Mouse (Mus musculus) stomach, postnatal 0 days (tissue): ENCODE measurements around the gene Tmem184b.

Experiments
- CTCF ChIP-seq: IDR thresholded peaks from 2 replicates; pipeline ENCODE4 v1.5.1; 2016; ENCODE audit warnings: antibody characterized with exemption, low read depth, mild to moderate bottlenecking, moderate library complexity
- EP300 ChIP-seq: optimal IDR thresholded peaks from 2 replicates; pipeline ENCODE3; 2016; ENCODE audit warnings: antibody characterized with exemption

- TF ChIP-seq CTCF (no peak), EP300 (no peak)
Measured at GRCm38 (mm10) chr15:79417379-79417778, 14.0 kb upstream of the Tmem184b start.
